Mouse (Mus musculus): ENCODE measurements around the gene Nxph3. TPM values are rescaled to one million over a fixed set of nuclear protein-coding genes. Genes with fewer than 3 reads are reported as not detected.

Gene Nxph3
- polyA plus RNA-seq, 1 experiment from 2014 or later: 1.2 TPM

DNA sequence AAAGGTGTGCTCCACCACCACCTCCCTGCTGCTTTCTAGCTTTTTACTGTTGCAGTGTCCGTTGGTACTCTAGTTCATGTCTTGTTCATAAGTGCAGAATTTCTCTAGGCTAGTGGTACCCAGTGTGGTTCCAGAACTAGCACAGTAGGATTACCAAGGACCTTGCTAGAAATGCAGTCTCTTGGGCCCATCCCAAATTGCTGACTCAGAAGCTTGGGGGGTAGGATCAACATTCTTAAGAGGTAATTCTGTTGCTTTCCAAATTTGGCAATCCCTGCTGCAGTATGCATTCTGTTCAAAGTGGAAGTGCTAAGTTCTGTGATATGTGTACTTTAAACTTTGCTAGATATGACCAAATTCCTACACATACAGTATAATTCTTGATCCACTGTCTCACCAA, 46.6 kb downstream of the Nxph3 start:
- Histone ChIP-seq H3K4me3 (ENCODE audit: low read depth, low read length) (no peak overlapping the region), H3K27ac (ENCODE audit: low read length) (no peak overlapping the region), H3K36me3 (ENCODE audit: insufficient read depth, low read length) (peaks cover 13% of the 10 kb centered on the region; the same call in 1 of the 2 replicates), H3K9ac (replicated peaks; ENCODE audit: low read depth) (no peak overlapping the region), H3K4me2 (replicated peaks; ENCODE audit: low read depth, low read length) (no peak overlapping the region), H3K9me3 (ENCODE audit: low read length) (no peaks in the 10 kb centered on the region), H3K4me1 (ENCODE audit: insufficient read depth, low read depth, low read length) (no peaks in the 10 kb centered on the region), H3K27me3 (replicated peaks; ENCODE audit: insufficient read depth, low read length) (no peaks in the 10 kb centered on the region)
- ATAC-seq: no peak
- TF ChIP-seq EP300 (IDR thresholded peaks at IDR 0.05): no peak
- TF ChIP-seq CTCF (IDR thresholded peaks at IDR 0.05): no peak
- DNase-seq (ENCODE audit: low spot score): peak; percentile 17
- WGBS: 86% methylated on average over 1 of the region's 1 CpGs

DNA sequence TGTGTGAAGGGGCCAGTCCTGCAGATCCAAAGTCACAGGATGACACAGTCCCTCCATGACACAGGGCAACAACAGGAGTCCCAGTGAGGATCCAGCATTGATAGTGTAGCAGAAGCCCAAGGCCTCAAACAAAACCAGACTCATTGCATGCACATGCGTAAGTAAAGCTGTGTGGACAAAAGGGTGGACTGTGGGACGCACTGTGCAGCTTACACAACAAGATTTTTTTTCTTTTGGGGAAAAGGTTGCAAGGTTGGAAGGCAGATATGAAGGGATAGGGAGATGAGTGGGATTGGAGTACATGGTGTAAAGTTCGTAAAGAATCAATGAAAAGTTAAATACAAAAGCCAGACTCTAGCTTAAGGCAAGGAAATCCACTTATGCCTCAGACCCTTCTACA, 52.2 kb downstream of the Nxph3 start:
- DNase-seq (ENCODE audit: low spot score) (no peak), ATAC-seq (no peak)
- no peaks in the 10 kb centered on the region for H3K4me1 ChIP-seq (ENCODE audit: insufficient read depth, low read depth, low read length)
- TF ChIP-seq EP300 (IDR thresholded peaks at IDR 0.05): no peak
- no peak for TF ChIP-seq CTCF (IDR thresholded peaks at IDR 0.05)
- H3K4me3 ChIP-seq (ENCODE audit: low read depth, low read length): no peak overlapping the region
- WGBS: 96% methylated on average over 3 of the region's 3 CpGs
- H3K27ac ChIP-seq (ENCODE audit: low read length): no peak overlapping the region
- H3K36me3 ChIP-seq (ENCODE audit: insufficient read depth, low read length): no peaks in the 10 kb centered on the region
- no peaks in the 10 kb centered on the region for H3K27me3 ChIP-seq (replicated peaks; ENCODE audit: insufficient read depth, low read length)
- H3K9ac ChIP-seq (replicated peaks; ENCODE audit: low read depth): no peak overlapping the region
- no peaks in the 10 kb centered on the region for H3K9me3 ChIP-seq (ENCODE audit: low read length)
- no peak overlapping the region for H3K4me2 ChIP-seq (replicated peaks; ENCODE audit: low read depth, low read length)

GRCm38 (mm10) chr11:95460872-95461271, 53.5 kb downstream of the Nxph3 start:
- 85% methylated on average over 2 of the region's 2 CpGs for WGBS
- H3K36me3 ChIP-seq (ENCODE audit: insufficient read depth, low read length): no peaks in the 10 kb centered on the region
- no peaks in the 10 kb centered on the region for H3K9me3 ChIP-seq (ENCODE audit: low read length)
- H3K9ac ChIP-seq (replicated peaks; ENCODE audit: low read depth): no peak overlapping the region
- ATAC-seq (no peak), DNase-seq (ENCODE audit: low spot score) (no peak)
- no peaks in the 10 kb centered on the region for H3K4me1 ChIP-seq (ENCODE audit: insufficient read depth, low read depth, low read length)
- no peaks in the 10 kb centered on the region for H3K27me3 ChIP-seq (replicated peaks; ENCODE audit: insufficient read depth, low read length)
- no peak overlapping the region for H3K4me2 ChIP-seq (replicated peaks; ENCODE audit: low read depth, low read length)
- no peak overlapping the region for H3K4me3 ChIP-seq (ENCODE audit: low read depth, low read length)
- TF ChIP-seq EP300 (IDR thresholded peaks at IDR 0.05): no peak
- TF ChIP-seq CTCF (IDR thresholded peaks at IDR 0.05): no peak
- H3K27ac ChIP-seq (ENCODE audit: low read length): no peak overlapping the region

Other genes with a start within 250 kb of the Nxph3 start
- gene Kat7, start 204.3 kb downstream of the Nxph3 start, polyA plus RNA-seq (2015; fragmentation: Nextera tagmentation; extraction: Ambion mirVana): 30.7 and 33.5 TPM in 2 replicates
- 20.4 and 21.6 TPM in 2 replicates for gene Fam117a, start 177.6 kb downstream of the Nxph3 start, polyA plus RNA-seq (2015; fragmentation: Nextera tagmentation; extraction: Ambion mirVana)
- 87.3 and 96.8 TPM in 2 replicates for gene Slc35b1, start 129.9 kb downstream of the Nxph3 start, polyA plus RNA-seq (2015; fragmentation: Nextera tagmentation; extraction: Ambion mirVana)
- 140 and 185 TPM in 2 replicates for gene Spop, start 100.5 kb downstream of the Nxph3 start, polyA plus RNA-seq (2015; fragmentation: Nextera tagmentation; extraction: Ambion mirVana)
- gene Ngfr, start 73.2 kb upstream of the Nxph3 start, polyA plus RNA-seq (2015; fragmentation: Nextera tagmentation; extraction: Ambion mirVana): 0.43 and 0.50 TPM in 2 replicates
- 94.7 and 95.1 TPM in 2 replicates for gene Phb, start 152.4 kb upstream of the Nxph3 start, polyA plus RNA-seq (2015; fragmentation: Nextera tagmentation; extraction: Ambion mirVana)
- 18.5 and 19.6 TPM in 2 replicates for gene Zfp652, start 198.1 kb upstream of the Nxph3 start, polyA plus RNA-seq (2015; fragmentation: Nextera tagmentation; extraction: Ambion mirVana)
- gene B130006D01Rik, start 209.0 kb upstream of the Nxph3 start, polyA plus RNA-seq (2015; fragmentation: Nextera tagmentation; extraction: Ambion mirVana): 0.42 and 0.61 TPM in 2 replicates